Mouse (Mus musculus) liver, adult 2 months (tissue): ENCODE measurements at regions not wholly inside any gene's neighbourhood (a gene's known extent, or its start where the extent isn't known, plus 50 kb on each side); places are given as distances from the start of the nearest gene placed in this dataset.

Experiments
- CTCF ChIP-seq: fragments of 200-500 bp; IDR thresholded peaks from 2 replicates; pipeline ENCODE4 v1.5.1; 2011; ENCODE audit warnings: low read depth, low read length, control low read depth
- POLR2A ChIP-seq: fragments of 200-500 bp; IDR thresholded peaks from 2 replicates; pipeline ENCODE4 v1.6.1; 2011; ENCODE audit warnings: low read length, control low read depth; ENCODE audit not compliant: insufficient read depth; ENCODE audit errors: extremely low read depth

- no peak for TF ChIP-seq POLR2A
- no peak for TF ChIP-seq CTCF
Observed at GRCm38 (mm10) chr8:49273109-49273508, 429.4 kb upstream of the Tenm3 start.
